Mouse (Mus musculus) gastrocnemius, postnatal 10 days (tissue): ENCODE measurements around the gene Ssh2. TPM values are rescaled to one million over a fixed set of nuclear protein-coding genes. Genes with fewer than 3 reads are reported as not detected.

Experiments
- DNase-seq: peaks from one replicate; pipeline ENCODE4 v3.0.0; 2021; ENCODE audit warnings: mixed read lengths
- total RNA-seq, 2 experiments: library from RNA; stranded (reverse); gene quantifications; 2 replicates each; pipeline ENCODE4 v1.2.3; 2021

The Ssh2 gene
- total RNA-seq, 2 experiments from 2014 or later = 37.3 to 37.6 TPM

- peak; percentile 71 for DNase-seq
These were observed 275.6 kb downstream of the Ssh2 start for GRCm38 (mm10) chr11:77491502-77492291.

- no peak for DNase-seq
These were observed 276.3 kb downstream of the Ssh2 start for GRCm38 (mm10) chr11:77492311-77492871.

GRCm38 (mm10) chr11:77492911-77493332 lies 276.8 kb downstream of the Ssh2 start:
- peak; percentile 93 for DNase-seq

- peak; percentile 62 for DNase-seq
These were observed 277.6 kb downstream of the Ssh2 start, which contains the start of gene Git1 for GRCm38 (mm10) chr11:77493512-77494343. Git1 (plus strand) TSS chr11:77493562.

- no peak for DNase-seq
These were observed 278.2 kb downstream of the Ssh2 start for GRCm38 (mm10) chr11:77494344-77494676.

GRCm38 (mm10) chr11:77494782-77495181 lies 278.7 kb downstream of the Ssh2 start:
- no peak for DNase-seq

GRCm38 (mm10) chr11:77495507-77495906 lies 279.4 kb downstream of the Ssh2 start:
- no peak for DNase-seq

- DNase-seq = no peak
These were observed 281.3 kb downstream of the Ssh2 start for GRCm38 (mm10) chr11:77497341-77497756.

GRCm38 (mm10) chr11:77497851-77498250 lies 281.8 kb downstream of the Ssh2 start:
- DNase-seq = no peak

- DNase-seq = no peak
These were observed 282.4 kb downstream of the Ssh2 start for GRCm38 (mm10) chr11:77498261-77499139.

GRCm38 (mm10) chr11:77499354-77499753 lies 283.3 kb downstream of the Ssh2 start:
- no peak for DNase-seq

- DNase-seq = peak; percentile 4
These were observed 284.6 kb downstream of the Ssh2 start for GRCm38 (mm10) chr11:77500361-77501325.

- DNase-seq = peak; percentile 79
These were observed 285.3 kb downstream of the Ssh2 start for GRCm38 (mm10) chr11:77501392-77501791.

- DNase-seq = peak; percentile 5
These were observed 285.9 kb downstream of the Ssh2 start for GRCm38 (mm10) chr11:77501971-77502370.

- DNase-seq = no peak
These were observed 286.4 kb downstream of the Ssh2 start for GRCm38 (mm10) chr11:77502481-77502880.

GRCm38 (mm10) chr11:77503511-77503910 lies 287.4 kb downstream of the Ssh2 start:
- peak; percentile 56 for DNase-seq

GRCm38 (mm10) chr11:77504377-77504776 lies 288.3 kb downstream of the Ssh2 start:
- no peak for DNase-seq

GRCm38 (mm10) chr11:77505291-77505980 lies 289.3 kb downstream of the Ssh2 start:
- DNase-seq = no peak

GRCm38 (mm10) chr11:77506273-77506672 lies 290.2 kb downstream of the Ssh2 start:
- no peak for DNase-seq

- no peak for DNase-seq
These were observed 290.9 kb downstream of the Ssh2 start for GRCm38 (mm10) chr11:77506941-77507340.
